Mouse (Mus musculus) liver, postnatal 0 days (tissue): ENCODE data around the gene Tmem161a.

ENCODE experiments used
- CTCF ChIP-seq: sonication (generic); IDR thresholded peaks from 2 replicates; pipeline ENCODE4 v1.5.1; 2016; ENCODE audit warnings: antibody characterized with exemption, low read depth
- EP300 ChIP-seq: IDR thresholded peaks from 2 replicates; pipeline ENCODE4 v1.6.1; 2016; ENCODE audit warnings: antibody characterized with exemption, low read depth, mild to moderate bottlenecking

GRCm38 (mm10) chr8:70201417-70201816 lies 29.3 kb downstream of the Tmem161a start:
- TF ChIP-seq CTCF (no peak), EP300 (peak; percentile 93)
